Mouse (Mus musculus) thymus, postnatal 14 days (tissue): Measurements from ENCODE around the gene Olfr382.
"Not testable (repeated sequence)": the region's sequence is repeated elsewhere in the genome, so short reads cannot be mapped to it uniquely, and the experiment has no call there.

Experiments
- DNase-seq: peaks from one replicate; pipeline ENCODE4 v3.0.0; 2021

Olfr382 gene

GRCm38 (mm10) chr11:73517097-73517496, at the start of gene Olfr382:
Gene Olfr382 (minus strand): TSS chr11:73517197.
- DNase-seq, result no peak

GRCm38 (mm10) chr11:73528971-73529370, 12.0 kb upstream of the Olfr382 start:
- DNase-seq, result not testable (repeated sequence)

GRCm38 (mm10) chr11:73491503-73491902, 25.5 kb downstream of the Olfr382 start, which contains the start of gene Olfr381:
Gene Olfr381 (minus strand): TSS chr11:73491603.
- DNase-seq, result no peak
